Mouse (Mus musculus) intestine, postnatal 0 days (tissue): ENCODE data around the gene Fancd2. TPM values are rescaled to one million over a fixed set of nuclear protein-coding genes. Genes with fewer than 3 reads are reported as not detected.

Source experiments
- ATAC-seq: fragments of 200-750 bp; cut with Nextera tagmentation; 2 replicates; pipeline ENCODE4 v1.8.0; 2017; ENCODE audit warnings: mild to moderate bottlenecking, moderate TSS enrichment, moderate library complexity
- H3K27ac ChIP-seq: fragments of 300-500 bp; sonication (generic); 2 replicates; pipeline ENCODE4 v1.5.1; 2014; ENCODE audit warnings: mild to moderate bottlenecking, low read depth, low read length, moderate library complexity
- H3K27me3 ChIP-seq: fragments of 300-500 bp; sonication (generic); replicated peaks from 2 replicates; pipeline ENCODE4 v1.6.1; 2014; ENCODE audit warnings: low read length, mixed read lengths; ENCODE audit not compliant: control insufficient read depth, insufficient read depth
- H3K36me3 ChIP-seq: fragments of 300-500 bp; sonication (generic); 2 replicates; pipeline ENCODE4 v1.6.1; 2014; ENCODE audit warnings: mild to moderate bottlenecking, moderate library complexity; ENCODE audit not compliant: control insufficient read depth, insufficient read depth
- H3K4me1 ChIP-seq: fragments of 300-500 bp; sonication (generic); replicated peaks from 2 replicates; pipeline ENCODE4 v1.6.1; 2014; ENCODE audit warnings: antibody characterized with exemption, low read length, mixed read lengths; ENCODE audit not compliant: control insufficient read depth, insufficient read depth
- H3K4me2 ChIP-seq: fragments of 300-500 bp; sonication (generic); replicated peaks from 2 replicates; pipeline ENCODE4 v1.6.1; 2014; ENCODE audit warnings: low read depth, mild to moderate bottlenecking, moderate library complexity
- H3K4me3 ChIP-seq: fragments of 300-500 bp; sonication (generic); 2 replicates; pipeline ENCODE4 v1.5.1; 2014; ENCODE audit warnings: low read depth, low read length
- H3K9ac ChIP-seq: fragments of 300-500 bp; sonication (generic); 2 replicates; pipeline ENCODE4 v1.6.1; 2014; ENCODE audit warnings: mild to moderate bottlenecking, low read depth, low read length
- H3K9me3 ChIP-seq: fragments of 300-500 bp; sonication (generic); 2 replicates; pipeline ENCODE4 v1.6.1; 2016; ENCODE audit warnings: mixed run types; ENCODE audit not compliant: control insufficient read depth
- CTCF ChIP-seq: sonication (generic); IDR thresholded peaks from 2 replicates; pipeline ENCODE4 v1.5.1; 2016; ENCODE audit warnings: low read depth, mild to moderate bottlenecking, control low read depth, antibody characterized with exemption, moderate library complexity
- WGBS: fragments of 180-500 bp; shearing (Covaris S2); extraction: QIAGEN DNeasy Blood & Tissue Kit; methylation state at CpG from one replicate; pipeline ENCODE4 v1.1.7; 2014; 5-methylcytosine and 5-hydroxymethylcytosine counted together
- polyA plus RNA-seq: library from polyadenylated mRNA; unstranded; fragments of >200 nt; fragmentation: Nextera tagmentation; extraction: Ambion mirVana; gene quantifications from 2 replicates; pipeline ENCODE4 v1.2.1, GENCODE M21; 2015

Fancd2 gene
- polyA plus RNA-seq, 1 experiment from 2014 or later, result 1.7 TPM

DNA sequence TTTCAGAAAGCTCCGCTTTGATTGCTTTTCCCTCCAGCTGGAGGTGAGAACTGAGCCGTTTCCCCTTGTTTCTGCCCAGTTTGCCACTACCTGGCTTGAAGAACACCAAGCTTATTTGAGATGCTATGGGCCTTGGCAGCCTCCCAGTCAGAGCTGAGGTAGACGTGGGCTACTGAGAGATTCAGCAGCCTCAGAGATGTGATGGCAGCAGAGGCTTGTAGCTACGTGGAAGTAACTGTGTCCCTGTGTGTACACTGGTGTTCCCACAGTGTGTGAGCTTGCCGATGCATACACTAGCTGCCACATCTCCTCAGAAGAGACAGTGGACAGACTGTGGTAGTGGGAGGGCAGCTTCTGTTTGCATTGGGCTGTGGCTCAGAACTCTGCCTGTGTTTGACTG, 53.6 kb downstream of the Fancd2 start:
- Histone ChIP-seq H3K27me3 (no peaks in the 10 kb centered on the region), H3K4me2 (no peak overlapping the region), H3K36me3 (no peaks in the 10 kb centered on the region), H3K4me3 (no peak overlapping the region), H3K4me1 (no peaks in the 10 kb centered on the region), H3K9me3 (no peaks in the 10 kb centered on the region), H3K9ac (no peak overlapping the region), H3K27ac (no peak overlapping the region)
- 90% methylated on average over 5 of the region's 5 CpGs for WGBS
- TF ChIP-seq CTCF, result no peak
- no peak for ATAC-seq

DNA sequence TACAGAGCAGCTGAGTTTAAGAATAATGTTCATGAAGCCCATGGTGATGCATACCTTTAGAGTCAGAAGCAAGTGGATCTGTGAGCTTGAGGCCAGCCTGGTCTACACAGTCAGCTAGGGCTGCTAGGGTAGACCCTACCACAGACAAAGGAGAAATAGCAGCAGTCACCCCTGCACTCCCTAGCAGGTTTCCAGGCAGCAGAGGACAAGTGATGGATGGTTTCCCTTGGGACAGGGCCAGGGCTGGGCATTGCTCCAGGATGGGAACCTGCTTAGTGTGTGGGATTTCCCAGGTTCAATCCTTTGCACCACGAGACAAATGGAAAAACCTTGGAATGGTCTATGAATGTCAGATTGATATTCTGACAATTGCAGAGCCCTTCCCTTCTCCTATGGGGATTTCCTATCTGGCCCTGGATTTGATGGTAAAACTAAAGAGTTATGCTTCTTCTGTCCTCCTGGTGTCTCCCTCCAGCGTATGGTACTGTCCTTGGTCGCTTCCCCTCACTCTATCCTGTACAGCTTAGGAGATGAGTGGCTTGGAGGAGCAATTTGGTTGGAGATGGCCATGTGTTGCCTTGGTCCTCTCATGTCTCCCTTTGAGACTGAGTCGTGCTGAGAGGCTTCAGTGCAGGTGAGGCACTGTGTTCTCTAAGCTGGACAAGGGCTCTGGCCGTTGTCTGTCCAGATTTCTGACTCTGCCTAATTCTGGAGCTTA, 55.1 kb downstream of the Fancd2 start:
- TF ChIP-seq CTCF, result peak; percentile 35
- no peaks in the 10 kb centered on the region for H3K4me1 ChIP-seq
- H3K4me3 ChIP-seq, result no peak overlapping the region
- no peak overlapping the region for H3K9ac ChIP-seq
- no peaks in the 10 kb centered on the region for H3K36me3 ChIP-seq
- H3K27me3 ChIP-seq, result no peaks in the 10 kb centered on the region
- 67% methylated on average over 5 of the region's 5 CpGs for WGBS
- ATAC-seq, result no peak
- no peak overlapping the region for H3K4me2 ChIP-seq
- no peak overlapping the region for H3K27ac ChIP-seq
- H3K9me3 ChIP-seq, result no peaks in the 10 kb centered on the region

DNA sequence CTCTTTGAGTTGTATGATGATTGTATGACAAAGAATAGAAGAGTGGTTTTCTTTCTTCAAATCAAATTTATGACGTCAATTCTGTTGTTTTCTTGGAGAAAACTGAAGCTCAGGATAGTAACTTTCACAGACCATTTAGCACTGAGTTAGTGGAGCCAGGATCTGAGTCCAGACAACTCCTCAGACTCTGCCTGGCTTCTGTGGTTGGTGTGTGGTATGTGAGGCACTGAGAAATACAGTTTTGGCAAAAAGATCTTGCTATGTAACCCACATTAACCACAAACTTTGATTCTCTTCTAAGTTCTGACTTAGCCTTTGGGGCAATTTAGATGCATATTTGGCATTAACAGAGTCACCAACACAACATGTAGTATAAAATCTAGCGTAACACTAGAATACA, 61.2 kb downstream of the Fancd2 start:
- Histone ChIP-seq H3K4me2 (no peak overlapping the region), H3K27ac (no peak overlapping the region), H3K9me3 (no peaks in the 10 kb centered on the region), H3K9ac (no peak overlapping the region), H3K27me3 (no peaks in the 10 kb centered on the region), H3K4me1 (no peaks in the 10 kb centered on the region), H3K36me3 (no peaks in the 10 kb centered on the region; the same call in 1 of the 2 replicates), H3K4me3 (no peak overlapping the region)
- ATAC-seq, result no peak
- WGBS, result 99% methylated on average over 2 of the region's 2 CpGs
- no peak for TF ChIP-seq CTCF

DNA sequence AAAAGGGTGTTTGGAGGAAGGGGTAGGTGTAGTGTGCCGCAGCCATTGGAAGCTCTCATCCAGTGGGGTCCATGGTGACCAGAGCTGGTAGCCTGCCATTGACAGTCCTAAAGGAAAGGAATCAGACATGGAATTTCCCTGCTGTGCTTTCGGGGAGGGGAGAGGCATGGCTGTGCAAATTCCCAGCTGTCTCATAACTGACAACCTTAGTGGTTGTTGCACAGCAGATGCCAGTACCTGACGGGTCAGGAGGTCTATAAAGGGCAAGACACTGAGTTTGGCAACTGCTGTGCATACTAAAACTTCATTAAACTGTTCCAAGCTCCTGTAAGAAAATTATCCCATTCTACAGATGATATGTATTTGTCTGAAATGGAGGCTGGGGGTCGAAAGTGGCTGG, 66.5 kb downstream of the Fancd2 start:
- 91% methylated on average over 4 of the region's 4 CpGs for WGBS
- ATAC-seq, result no peak
- Histone ChIP-seq H3K27me3 (no peaks in the 10 kb centered on the region), H3K4me3 (no peak overlapping the region), H3K27ac (no peak overlapping the region), H3K4me1 (no peaks in the 10 kb centered on the region), H3K4me2 (no peak overlapping the region), H3K36me3 (no peaks in the 10 kb centered on the region; the same call in 1 of the 2 replicates), H3K9ac (no peak overlapping the region), H3K9me3 (no peaks in the 10 kb centered on the region)
- no peak for TF ChIP-seq CTCF

DNA sequence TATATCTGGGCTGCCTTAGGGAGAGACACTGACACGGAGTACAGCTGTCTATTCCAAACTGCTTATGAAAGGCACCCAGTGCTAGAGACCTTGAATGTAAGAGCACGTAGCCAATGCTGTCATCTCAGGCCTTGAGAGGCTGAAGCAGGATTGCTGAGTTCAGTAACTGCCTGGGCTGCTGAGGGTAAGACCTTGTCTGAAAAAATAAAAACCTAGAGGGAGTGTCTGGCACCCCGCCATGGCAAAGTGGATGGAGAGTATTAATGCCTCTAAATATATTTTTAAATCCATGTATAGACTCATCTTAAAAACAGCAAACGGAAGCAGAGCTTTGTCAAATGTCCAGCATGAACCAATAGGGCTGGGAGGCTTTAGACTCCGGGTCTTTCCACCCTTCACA, 68.4 kb downstream of the Fancd2 start:
- Histone ChIP-seq H3K9ac (no peak overlapping the region), H3K36me3 (no peaks in the 10 kb centered on the region; the same call in 1 of the 2 replicates), H3K4me1 (no peaks in the 10 kb centered on the region), H3K27me3 (no peaks in the 10 kb centered on the region), H3K27ac (no peak overlapping the region), H3K9me3 (no peaks in the 10 kb centered on the region), H3K4me3 (no peak overlapping the region), H3K4me2 (no peak overlapping the region)
- TF ChIP-seq CTCF, result no peak
- WGBS, result 68% methylated on average over 5 of the region's 5 CpGs
- ATAC-seq, result no peak

DNA sequence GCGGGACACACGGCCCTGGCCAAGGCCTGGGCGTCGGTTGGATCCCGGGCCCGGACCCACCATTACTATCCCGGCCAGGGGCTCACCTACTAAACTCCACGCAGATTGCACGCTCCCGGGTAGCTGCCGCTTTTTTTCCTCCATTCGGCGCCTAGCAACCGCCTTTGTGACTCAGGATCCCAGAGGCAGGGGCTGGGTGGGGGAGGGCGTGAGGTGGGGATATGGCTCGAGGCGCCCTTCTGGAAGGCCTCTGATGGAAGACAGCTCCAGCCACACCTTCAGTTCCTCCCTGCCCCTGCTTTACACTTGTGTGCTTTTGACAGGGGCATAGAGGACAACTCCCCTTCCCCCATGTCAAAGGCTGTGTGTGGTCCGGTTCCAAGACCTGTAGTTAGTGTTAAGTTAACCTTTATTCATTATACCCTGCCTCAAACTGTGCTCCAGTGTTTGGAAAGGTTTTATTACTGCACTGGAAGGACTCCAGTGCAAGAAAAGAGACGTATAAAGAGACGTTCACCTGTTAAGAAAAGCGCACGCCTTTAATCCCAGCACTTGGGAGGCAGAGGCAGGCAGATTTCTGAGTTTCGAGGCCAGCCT, 69.2 kb downstream of the Fancd2 start, which contains the start of gene Fancd2os:
Gene Fancd2os (minus strand): TSS at position 173 of the 597 bp plus-strand sequence.
- Histone ChIP-seq H3K36me3 (no peaks in the 10 kb centered on the region; the same call in 1 of the 2 replicates), H3K9ac (no peak within 1 kb of the TSS), H3K4me1 (no peaks in the 10 kb centered on the region), H3K27me3 (no peaks in the 10 kb centered on the region), H3K9me3 (no peaks in the 10 kb centered on the region), H3K27ac (no peak within 1 kb of the TSS), H3K4me2 (no peak within 1 kb of the TSS), H3K4me3 (no peak within 1 kb of the TSS)
- no peak for ATAC-seq
- TF ChIP-seq CTCF, result no peak
- WGBS, result 34% methylated on average over 23 of the region's 23 CpGs
